8 mouse cellular contexts compared by ENCODE assay signal in the genomic region with DNA sequence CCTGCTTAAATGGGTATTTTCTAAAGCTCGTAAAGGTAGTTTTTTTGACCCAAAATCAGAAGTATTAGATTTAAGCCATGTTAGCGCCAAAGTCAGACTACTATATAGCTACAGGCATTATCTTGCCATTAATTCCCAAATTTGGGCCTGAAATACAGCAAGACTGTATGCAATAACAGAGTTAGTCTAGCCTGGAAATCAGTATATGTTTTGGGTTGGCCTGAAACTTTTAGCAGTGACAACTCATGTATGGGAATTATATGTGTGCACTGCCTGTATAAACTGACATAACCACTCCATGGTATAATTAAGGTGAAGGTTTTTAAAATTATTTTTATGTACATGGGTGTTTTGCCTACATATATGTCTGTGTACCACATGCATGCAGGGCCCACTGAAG. TPM values are rescaled to one million over a fixed set of nuclear protein-coding genes. Genes with fewer than 3 reads are reported as not detected.
DNase-seq lines count a peak whose midpoint lies in the region; ATAC-seq and TF ChIP-seq lines count a peak whose summit lies in the region.

A gene (minus strand): TSS at position 101 of the 400 bp plus-strand sequence.

- H3K9ac ChIP-seq in lung, embryonic 14.5 days = peak within 1 kb of the TSS; percentile 96
- H3K9ac ChIP-seq in embryonic facial prominence, embryonic 12.5 days = peak within 1 kb of the TSS; percentile 95
- H3K9ac ChIP-seq in heart, embryonic 14.5 days (ENCODE audit: low read length) = peak within 1 kb of the TSS; percentile 99
- peak within 1 kb of the TSS; percentile 92 for H3K9ac ChIP-seq in neural tube, embryonic 12.5 days

- H3K27ac ChIP-seq in lung, embryonic 14.5 days (ENCODE audit: low read depth) = peak within 1 kb of the TSS; percentile 92
- H3K27ac ChIP-seq in embryonic facial prominence, embryonic 12.5 days = peak within 1 kb of the TSS; percentile 85
- H3K27ac ChIP-seq in heart, embryonic 14.5 days (replicated peaks in 1 of 2; ENCODE audit: control insufficient read depth in 1 of 2, insufficient read depth in 1 of 2, low read depth in 2 of 2, low read length in 2 of 2) = peak within 1 kb of the TSS; percentile 95 to 97
- H3K27ac ChIP-seq in neural tube, embryonic 12.5 days = peak within 1 kb of the TSS; percentile 76

- peaks cover 2% of the 10 kb centered on the region; the same call in 1 of the 2 replicates for H3K4me1 ChIP-seq in lung, embryonic 14.5 days (ENCODE audit: insufficient read depth)
- H3K4me1 ChIP-seq in embryonic facial prominence, embryonic 12.5 days = peaks cover 21% of the 10 kb centered on the region
- H3K4me1 ChIP-seq in heart, embryonic 14.5 days (ENCODE audit: control insufficient read depth in 2 of 2, insufficient read depth in 2 of 2, low read length in 2 of 2) = peaks cover 10 to 17% of the 10 kb centered on the region in 2 experiments
- H3K4me1 ChIP-seq in neural tube, embryonic 12.5 days = peaks cover 16% of the 10 kb centered on the region

- H3K36me3 ChIP-seq in lung, embryonic 14.5 days (ENCODE audit: insufficient read depth) = peaks cover 33% of the 10 kb centered on the region
- peaks cover 41% of the 10 kb centered on the region for H3K36me3 ChIP-seq in embryonic facial prominence, embryonic 12.5 days
- H3K36me3 ChIP-seq in heart, embryonic 14.5 days (ENCODE audit: control insufficient read depth, insufficient read depth, low read length) = peaks cover 54% of the 10 kb centered on the region
- peaks cover 34% of the 10 kb centered on the region for H3K36me3 ChIP-seq in neural tube, embryonic 12.5 days

- H3K9me3 ChIP-seq in lung, embryonic 14.5 days (ENCODE audit: low read depth, low read length) = no peaks in the 10 kb centered on the region
- H3K9me3 ChIP-seq in embryonic facial prominence, embryonic 12.5 days = no peaks in the 10 kb centered on the region
- no peaks in the 10 kb centered on the region for H3K9me3 ChIP-seq in heart, embryonic 14.5 days (ENCODE audit: control insufficient read depth, low read length)
- H3K9me3 ChIP-seq in neural tube, embryonic 12.5 days = no peaks in the 10 kb centered on the region

- WGBS in lung, embryonic 14.5 days = 83% methylated on average over 2 of the region's 2 CpGs
- WGBS in embryonic facial prominence, embryonic 12.5 days = 85% methylated on average over 2 of the region's 2 CpGs
- WGBS in heart, embryonic 14.5 days = 85% methylated on average over 2 of the region's 2 CpGs
- 88% methylated on average over 2 of the region's 2 CpGs for WGBS in neural tube, embryonic 12.5 days

- ATAC-seq in lung, embryonic 14.5 days (ENCODE audit: insufficient read depth) = no peak
- ATAC-seq in embryonic facial prominence, embryonic 12.5 days (ENCODE audit: insufficient number of reproducible peaks, insufficient read depth, low FRiP score, low TSS enrichment) = no peak
- ATAC-seq in heart, embryonic 14.5 days (ENCODE audit: insufficient number of reproducible peaks, insufficient read depth, low FRiP score, low read depth) = no peak
- no peak for ATAC-seq in neural tube, embryonic 12.5 days (ENCODE audit: low FRiP score, low read depth)

- peak within 1 kb of the TSS; percentile 96 for H3K4me2 ChIP-seq in lung, embryonic 14.5 days
- H3K4me2 ChIP-seq in embryonic facial prominence, embryonic 12.5 days (replicated peaks) = peak within 1 kb of the TSS; percentile 66
- peak within 1 kb of the TSS; percentile 90 for H3K4me2 ChIP-seq in heart, embryonic 14.5 days (ENCODE audit: low read length)
- peak within 1 kb of the TSS; percentile 85 for H3K4me2 ChIP-seq in neural tube, embryonic 12.5 days (replicated peaks)

- intact Hi-C loops in left cerebral cortex, postnatal 25 days (cut with DNase I) = loop anchor here (1.0 to 2.0 kb wide), 2 partner anchors 25 to 39 kb away; a partner anchor contains a TSS

- TF ChIP-seq CTCF in lung, embryonic 14.5 days (IDR thresholded peaks at IDR 0.05; ENCODE audit: low read depth) = no peak

- DNase-seq in lung, embryonic 14.5 days = no peak
- DNase-seq in lung, postnatal 36 days = no peak
- no peak for DNase-seq in left cerebral cortex, postnatal 25 days (ENCODE audit: low spot score in 2 of 2)
- DNase-seq in right cerebral cortex, adult 2 months (ENCODE audit: low spot score in 2 of 2) = no peak
- DNase-seq in frontal cortex, postnatal 14 days (ENCODE audit: low spot score in 2 of 2) = no peak

- peak within 1 kb of the TSS; percentile 90 for H3K4me3 ChIP-seq in lung, embryonic 14.5 days (ENCODE audit: low read depth, low read length)
- peak within 1 kb of the TSS; percentile 89 for H3K4me3 ChIP-seq in embryonic facial prominence, embryonic 12.5 days
- H3K4me3 ChIP-seq in heart, embryonic 14.5 days (ENCODE audit: control insufficient read depth in 1 of 2, insufficient read depth in 1 of 2, low read depth in 1 of 2, low read length in 2 of 2) = peak within 1 kb of the TSS; percentile 61 to 94
- H3K4me3 ChIP-seq in neural tube, embryonic 12.5 days = peak within 1 kb of the TSS; percentile 86

- no peaks in the 10 kb centered on the region for H3K27me3 ChIP-seq in lung, embryonic 14.5 days (ENCODE audit: insufficient read depth, low read length)
- no peaks in the 10 kb centered on the region for H3K27me3 ChIP-seq in embryonic facial prominence, embryonic 12.5 days
- H3K27me3 ChIP-seq in heart, embryonic 14.5 days (ENCODE audit: control insufficient read depth, insufficient read depth, low read length) = no peaks in the 10 kb centered on the region
- no peaks in the 10 kb centered on the region for H3K27me3 ChIP-seq in neural tube, embryonic 12.5 days (replicated peaks)

RNA-seq across cellular contexts. Expression of the gene that starts here (rescaled TPM):
- polyA plus RNA-seq in lung, embryonic 14.5 days (2014; fragmentation: Nextera tagmentation; extraction: Ambion mirVana) = 564 and 578 TPM in 2 replicates
- 539 and 600 TPM in 2 replicates for polyA plus RNA-seq in embryonic facial prominence, embryonic 12.5 days (2016; fragmentation: Nextera tagmentation; extraction: Ambion mirVana)
- polyA plus RNA-seq in heart, embryonic 14.5 days (2014; fragmentation: Nextera tagmentation; extraction: Ambion mirVana) = 1,222 and 1,313 TPM in 2 replicates
- total RNA-seq in left cerebral cortex, postnatal 25 days (2021) = 100 to 1,000 TPM; 262 to 266 TPM
- polyA plus RNA-seq in neural tube, embryonic 12.5 days (2016; fragmentation: Nextera tagmentation; extraction: Ambion mirVana) = 538 and 555 TPM in 2 replicates
